Mouse (Mus musculus): ENCODE measurements around the gene Rps7. TPM values are rescaled to one million over a fixed set of nuclear protein-coding genes. Genes with fewer than 3 reads are reported as not detected.
A peak's percentile ranks its signal among the peaks of the same experiment; 100 is the strongest.

The Rps7 gene
- polyA plus RNA-seq, 1 experiment, result 286 TPM

DNA sequence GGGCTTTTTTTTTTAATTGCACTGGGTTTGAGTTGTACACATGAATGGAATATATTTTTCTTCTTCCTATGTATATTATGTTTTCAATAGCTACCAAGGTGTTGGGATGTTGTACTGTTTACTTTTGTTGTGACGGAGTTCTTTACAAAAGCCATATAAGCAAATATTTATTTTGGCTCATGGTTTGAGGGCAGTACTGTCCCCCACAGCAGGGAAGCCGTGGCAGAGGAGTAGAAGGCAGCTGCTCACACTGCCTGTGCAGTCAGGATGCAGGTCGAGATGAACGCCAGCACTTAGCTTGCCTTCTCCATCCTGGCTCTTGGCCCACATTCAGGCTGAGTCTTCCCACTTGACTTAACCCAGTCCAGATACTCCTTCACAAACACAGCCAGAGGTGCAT is 31.0 kb upstream of the Rps7 start:
- no peak for DNase-seq
- Histone ChIP-seq H3K36me3 (ENCODE audit: control insufficient read depth, insufficient read depth, low read length) (no peaks in the 10 kb centered on the region; the same call in 1 of the 2 replicates), H3K27ac (ENCODE audit: insufficient read depth, low read depth, low read length) (no peak overlapping the region), H3K27me3 (replicated peaks; ENCODE audit: control insufficient read depth, insufficient read depth, low read length) (no peaks in the 10 kb centered on the region), H3K4me1 (ENCODE audit: control insufficient read depth, insufficient read depth, low read length) (no peaks in the 10 kb centered on the region; the same call in 1 of the 2 replicates), H3K4me3 (ENCODE audit: insufficient read depth, low read depth, low read length) (no peak overlapping the region)
- no peak for TF ChIP-seq POLR2A (IDR thresholded peaks at IDR 0.05; ENCODE audit: low read depth, low read length)
- no peak for TF ChIP-seq CTCF (conservative IDR thresholded peaks at IDR 0.05; ENCODE audit: insufficient read depth, insufficient read length, low read depth, low read length)
- 63% methylated on average over 4 of the region's 4 CpGs for WGBS

- Histone ChIP-seq H3K4me3 (ENCODE audit: insufficient read depth, low read depth, low read length) (no peak overlapping the region), H3K4me1 (ENCODE audit: control insufficient read depth, insufficient read depth, low read length) (no peaks in the 10 kb centered on the region), H3K27ac (ENCODE audit: insufficient read depth, low read depth, low read length) (no peak overlapping the region), H3K27me3 (replicated peaks; ENCODE audit: control insufficient read depth, insufficient read depth, low read length) (no peaks in the 10 kb centered on the region), H3K36me3 (ENCODE audit: control insufficient read depth, insufficient read depth, low read length) (no peaks in the 10 kb centered on the region; the same call in 1 of the 2 replicates)
- DNase-seq, result no peak
- WGBS, result 82% methylated on average over 4 of the region's 4 CpGs
- TF ChIP-seq POLR2A (IDR thresholded peaks at IDR 0.05; ENCODE audit: low read depth, low read length), result no peak
- no peak for TF ChIP-seq CTCF (conservative IDR thresholded peaks at IDR 0.05; ENCODE audit: insufficient read depth, insufficient read length, low read depth, low read length)
These were observed 26.9 kb upstream of the Rps7 start for GRCm38 (mm10) chr12:28662628-28663027.

DNA sequence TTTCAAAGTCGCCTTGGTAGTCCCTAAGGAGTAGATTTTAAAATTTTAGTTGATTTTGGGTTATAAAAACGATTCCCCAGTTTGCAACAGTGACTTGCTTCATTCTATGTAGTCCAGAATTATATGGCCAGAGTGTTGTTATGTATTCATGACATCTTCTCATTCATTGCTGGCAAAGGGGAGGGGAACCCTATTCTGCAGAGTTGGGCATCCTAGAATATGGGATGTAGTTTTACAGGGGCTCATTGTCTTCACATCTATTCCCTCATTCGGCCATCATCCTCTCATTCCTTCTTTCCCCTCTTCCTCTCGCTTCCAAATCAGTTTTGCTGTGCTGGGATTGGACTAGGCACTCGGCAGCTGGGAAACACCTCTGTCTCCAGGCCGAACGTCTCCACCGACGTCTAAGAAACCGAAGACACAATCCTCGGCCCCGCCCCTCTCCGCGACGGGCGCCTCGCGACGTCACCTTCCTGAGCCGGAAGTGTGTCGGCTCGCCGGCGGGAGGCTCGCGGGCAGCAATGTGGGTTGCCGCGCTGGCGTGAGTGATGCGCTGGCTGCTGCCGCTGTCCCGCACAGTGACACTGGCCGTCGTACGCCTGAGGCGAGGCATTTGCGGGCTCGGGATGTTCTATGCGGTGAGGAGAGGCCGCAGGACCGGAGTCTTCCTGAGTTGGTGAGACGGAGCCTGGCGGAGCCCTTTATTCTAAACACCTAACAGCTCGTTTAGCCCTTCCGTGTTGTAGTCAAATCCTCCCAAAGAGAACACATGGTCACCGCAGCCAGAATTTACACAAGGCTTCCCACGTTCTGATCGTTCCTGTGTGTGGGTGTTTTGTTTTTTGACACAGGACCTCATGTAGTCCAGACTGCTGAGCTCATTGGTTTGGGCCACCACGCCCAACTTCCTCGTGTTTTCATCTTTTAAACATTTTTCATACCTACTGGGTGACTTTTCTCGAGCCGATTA is 13.7 kb upstream of the Rps7 start, which contains the start of gene Rnaseh1:
Gene Rnaseh1 (plus strand): TSS at position 462 of the 970 bp plus-strand sequence.
- Histone ChIP-seq H3K4me1 (ENCODE audit: control insufficient read depth, insufficient read depth, low read length) (0 out of 2 replicates have a peak, but pooled peaks cover 5% of the 10 kb centered on the region), H3K4me3 (ENCODE audit: insufficient read depth, low read depth, low read length) (peak within 1 kb of the TSS; percentile 76), H3K36me3 (ENCODE audit: control insufficient read depth, insufficient read depth, low read length) (no peaks in the 10 kb centered on the region), H3K27me3 (replicated peaks; ENCODE audit: control insufficient read depth, insufficient read depth, low read length) (no peaks in the 10 kb centered on the region), H3K27ac (ENCODE audit: insufficient read depth, low read depth, low read length) (peak within 1 kb of the TSS; percentile 53; the same call in 1 of the 2 replicates)
- peak; percentile 40 for TF ChIP-seq POLR2A (IDR thresholded peaks at IDR 0.05; ENCODE audit: low read depth, low read length)
- TF ChIP-seq CTCF (conservative IDR thresholded peaks at IDR 0.05; ENCODE audit: insufficient read depth, insufficient read length, low read depth, low read length), result no peak
- WGBS, result 2% methylated on average over 52 of the region's 52 CpGs
- DNase-seq, result peak; percentile 93

GRCm38 (mm10) chr12:28638778-28639177 is 3.0 kb upstream of the Rps7 start:
- H3K4me1 ChIP-seq (ENCODE audit: control insufficient read depth, insufficient read depth, low read length), result peaks cover 6% of the 10 kb centered on the region; the same call in 1 of the 2 replicates
- no peak overlapping the region for H3K27ac ChIP-seq (ENCODE audit: insufficient read depth, low read depth, low read length)
- WGBS, result 71% methylated on average over 2 of the region's 2 CpGs
- H3K27me3 ChIP-seq (replicated peaks; ENCODE audit: control insufficient read depth, insufficient read depth, low read length), result no peaks in the 10 kb centered on the region
- H3K4me3 ChIP-seq (ENCODE audit: insufficient read depth, low read depth, low read length), result no peak overlapping the region
- H3K36me3 ChIP-seq (ENCODE audit: control insufficient read depth, insufficient read depth, low read length), result no peaks in the 10 kb centered on the region
- no peak for TF ChIP-seq POLR2A (IDR thresholded peaks at IDR 0.05; ENCODE audit: low read depth, low read length)
- TF ChIP-seq CTCF (conservative IDR thresholded peaks at IDR 0.05; ENCODE audit: insufficient read depth, insufficient read length, low read depth, low read length), result no peak
- no peak for DNase-seq

DNA sequence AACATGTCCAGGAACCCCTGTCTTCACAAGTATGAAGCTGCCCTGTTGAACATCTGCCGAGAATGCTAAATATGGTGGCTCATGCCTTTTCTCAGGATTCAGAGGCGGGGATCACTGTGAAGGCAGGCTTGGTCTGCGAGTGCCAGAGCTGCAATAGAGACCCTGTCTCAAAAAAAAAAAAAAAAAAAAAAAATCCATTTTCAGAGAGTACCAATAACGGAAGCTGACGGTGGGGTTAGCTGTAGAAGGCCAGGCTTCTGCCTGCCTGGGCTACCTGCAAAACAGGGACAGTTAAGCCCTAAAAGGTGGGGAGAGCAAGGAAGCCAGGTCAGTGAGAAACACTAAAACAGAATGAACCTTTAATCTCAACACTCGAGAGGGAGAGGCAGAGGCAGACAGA is 790 bp upstream of the Rps7 start:
- 89% methylated on average over 6 of the region's 6 CpGs for WGBS
- no peaks in the 10 kb centered on the region for H3K27me3 ChIP-seq (replicated peaks; ENCODE audit: control insufficient read depth, insufficient read depth, low read length)
- H3K4me1 ChIP-seq (ENCODE audit: control insufficient read depth, insufficient read depth, low read length), result peaks cover 6% of the 10 kb centered on the region; the same call in 1 of the 2 replicates
- H3K4me3 ChIP-seq (ENCODE audit: insufficient read depth, low read depth, low read length), result no peak overlapping the region
- H3K27ac ChIP-seq (ENCODE audit: insufficient read depth, low read depth, low read length), result no peak overlapping the region
- H3K36me3 ChIP-seq (ENCODE audit: control insufficient read depth, insufficient read depth, low read length), result 0 out of 2 replicates have a peak, but pooled peaks cover 1% of the 10 kb centered on the region
- TF ChIP-seq CTCF (conservative IDR thresholded peaks at IDR 0.05; ENCODE audit: insufficient read depth, insufficient read length, low read depth, low read length) (no peak), POLR2A (IDR thresholded peaks at IDR 0.05; ENCODE audit: low read depth, low read length) (no peak)
- no peak for DNase-seq

GRCm38 (mm10) chr12:28635058-28635534 is 657 bp downstream of the Rps7 start:
- WGBS, result 2% methylated on average over 23 of the region's 23 CpGs
- Histone ChIP-seq H3K4me1 (ENCODE audit: control insufficient read depth, insufficient read depth, low read length) (peaks cover 6% of the 10 kb centered on the region; the same call in 1 of the 2 replicates), H3K27ac (ENCODE audit: insufficient read depth, low read depth, low read length) (peak overlapping the region; percentile 43), H3K27me3 (replicated peaks; ENCODE audit: control insufficient read depth, insufficient read depth, low read length) (no peaks in the 10 kb centered on the region), H3K36me3 (ENCODE audit: control insufficient read depth, insufficient read depth, low read length) (peaks cover 8% of the 10 kb centered on the region), H3K4me3 (ENCODE audit: insufficient read depth, low read depth, low read length) (peak overlapping the region; percentile 87)
- TF ChIP-seq POLR2A (IDR thresholded peaks at IDR 0.05; ENCODE audit: low read depth, low read length) (no peak), CTCF (conservative IDR thresholded peaks at IDR 0.05; ENCODE audit: insufficient read depth, insufficient read length, low read depth, low read length) (no peak)
- no peak for DNase-seq

GRCm38 (mm10) chr12:28628436-28628835 is 7.3 kb downstream of the Rps7 start:
- Histone ChIP-seq H3K4me1 (ENCODE audit: control insufficient read depth, insufficient read depth, low read length) (no peaks in the 10 kb centered on the region), H3K36me3 (ENCODE audit: control insufficient read depth, insufficient read depth, low read length) (peaks cover 8% of the 10 kb centered on the region), H3K27ac (ENCODE audit: insufficient read depth, low read depth, low read length) (no peak overlapping the region), H3K4me3 (ENCODE audit: insufficient read depth, low read depth, low read length) (no peak overlapping the region), H3K27me3 (replicated peaks; ENCODE audit: control insufficient read depth, insufficient read depth, low read length) (no peaks in the 10 kb centered on the region)
- no peak for TF ChIP-seq POLR2A (IDR thresholded peaks at IDR 0.05; ENCODE audit: low read depth, low read length)
- WGBS, result 94% methylated on average over 2 of the region's 2 CpGs
- no peak for DNase-seq

Data from kidney, adult 2 months (tissue).